Mouse (Mus musculus): Measurements from ENCODE around the gene Jmjd1c. TPM values are rescaled to one million over a fixed set of nuclear protein-coding genes. Genes with fewer than 3 reads are reported as not detected.

Jmjd1c gene
- polyA plus RNA-seq, 1 experiment = 6.2 TPM

DNA sequence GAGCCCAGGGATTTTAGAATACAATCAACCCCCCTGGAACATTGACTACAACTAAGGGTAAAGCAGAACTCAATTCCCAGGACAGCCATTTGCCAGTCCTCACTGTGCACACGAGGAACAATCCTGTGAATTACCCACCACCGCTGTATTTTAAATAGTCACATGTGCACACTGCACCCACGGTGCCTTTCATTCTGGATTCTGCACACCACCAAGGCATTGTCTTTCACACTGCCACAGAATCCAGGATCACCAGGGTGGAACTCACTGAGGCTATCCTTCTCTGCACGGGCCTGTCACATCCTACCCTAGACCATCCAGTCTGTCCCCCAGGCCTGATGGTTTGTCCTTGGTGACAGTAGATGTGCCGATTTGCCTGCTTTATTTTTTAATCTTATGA is 30.0 kb upstream of the Jmjd1c start:
- H3K79me2 ChIP-seq (ENCODE audit: control insufficient read depth, insufficient read depth) = peaks cover 33% of the 10 kb centered on the region
- H3K27me3 ChIP-seq (ENCODE audit: control insufficient read depth, insufficient read depth, insufficient read length) = no peaks in the 10 kb centered on the region
- no peak overlapping the region for H3K4me3 ChIP-seq (ENCODE audit: insufficient read depth, poor library complexity, severe bottlenecking)
- peaks cover 11% of the 10 kb centered on the region for H3K79me3 ChIP-seq (ENCODE audit: low read depth)
- H3K36me3 ChIP-seq (ENCODE audit: control insufficient read depth, insufficient read depth) = no peaks in the 10 kb centered on the region
- TF ChIP-seq MAX (IDR thresholded peaks at IDR 0.05) (no peak), CTCF (IDR thresholded peaks at IDR 0.05; ENCODE audit: control insufficient read depth, insufficient read depth, insufficient read length) (no peak), MYOD1 (IDR thresholded peaks at IDR 0.05; ENCODE audit: control insufficient read depth, insufficient read length, low read depth) (no peak), CEBPB (IDR thresholded peaks at IDR 0.05; ENCODE audit: low read depth) (no peak), MYOG (IDR thresholded peaks at IDR 0.05; ENCODE audit: control insufficient read depth, extremely low read depth, insufficient read length) (no peak), FOSL1 (IDR thresholded peaks at IDR 0.05; ENCODE audit: insufficient read depth, low read length, poor library complexity, severe bottlenecking) (no peak), USF1 (IDR thresholded peaks at IDR 0.05; ENCODE audit: low read depth) (no peak)
- no peak overlapping the region for H3ac ChIP-seq (ENCODE audit: control insufficient read depth, insufficient read length, low read depth)

DNA sequence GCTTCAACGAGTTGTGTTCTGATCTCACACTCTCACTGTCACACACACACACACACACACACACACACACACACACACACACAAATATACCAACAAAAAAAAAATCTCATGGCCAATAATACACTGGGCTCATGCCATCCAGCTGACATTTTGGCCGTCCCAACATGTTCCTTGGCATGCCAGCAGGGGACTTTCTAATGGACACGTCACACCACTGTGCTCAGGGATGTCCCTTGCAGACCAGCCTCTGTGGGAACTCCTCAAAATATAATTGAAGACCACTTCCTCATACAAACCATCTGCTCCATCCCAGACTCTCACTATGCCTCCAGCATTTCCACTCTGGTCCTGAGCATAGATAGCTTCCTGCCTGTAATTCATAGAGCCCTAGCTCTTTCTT is 29.5 kb upstream of the Jmjd1c start:
- Histone ChIP-seq H3ac (ENCODE audit: control insufficient read depth, insufficient read length, low read depth) (no peak overlapping the region), H3K4me3 (ENCODE audit: insufficient read depth, poor library complexity, severe bottlenecking) (no peak overlapping the region), H3K36me3 (ENCODE audit: control insufficient read depth, insufficient read depth) (no peaks in the 10 kb centered on the region), H3K79me2 (ENCODE audit: control insufficient read depth, insufficient read depth) (peaks cover 36% of the 10 kb centered on the region), H3K79me3 (ENCODE audit: low read depth) (peaks cover 11% of the 10 kb centered on the region), H3K27me3 (ENCODE audit: control insufficient read depth, insufficient read depth, insufficient read length) (no peaks in the 10 kb centered on the region)
- no peak for TF ChIP-seq FOSL1 (IDR thresholded peaks at IDR 0.05; ENCODE audit: insufficient read depth, low read length, poor library complexity, severe bottlenecking)
- TF ChIP-seq USF1 (IDR thresholded peaks at IDR 0.05; ENCODE audit: low read depth) = no peak

DNA sequence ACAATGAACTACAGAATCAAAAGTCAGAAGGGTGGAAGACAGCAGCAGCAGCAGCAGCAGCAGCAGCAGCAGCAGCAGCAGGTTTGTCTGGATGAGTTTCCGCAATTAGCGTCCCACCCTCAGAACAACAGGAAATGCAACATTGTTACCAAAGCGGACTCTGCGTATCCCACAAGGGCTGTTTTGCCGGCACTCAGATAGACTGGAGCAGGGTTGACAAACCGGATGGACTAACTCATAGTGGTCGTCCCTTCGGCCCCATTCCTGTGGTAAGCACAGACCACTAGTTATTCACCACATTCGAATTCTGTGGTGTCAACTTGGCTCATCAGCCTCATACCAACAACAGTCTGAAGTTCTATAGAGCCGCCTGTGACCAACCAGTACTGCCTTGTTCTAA is 26.9 kb upstream of the Jmjd1c start:
- no peaks in the 10 kb centered on the region for H3K36me3 ChIP-seq (ENCODE audit: control insufficient read depth, insufficient read depth)
- no peak overlapping the region for H3K4me3 ChIP-seq (ENCODE audit: insufficient read depth, poor library complexity, severe bottlenecking)
- H3K79me3 ChIP-seq (ENCODE audit: low read depth) = peaks cover 29% of the 10 kb centered on the region
- H3ac ChIP-seq (ENCODE audit: control insufficient read depth, insufficient read length, low read depth) = no peak overlapping the region
- H3K27me3 ChIP-seq (ENCODE audit: control insufficient read depth, insufficient read depth, insufficient read length) = no peaks in the 10 kb centered on the region
- TF ChIP-seq CEBPB (IDR thresholded peaks at IDR 0.05; ENCODE audit: low read depth) (no peak), MAX (IDR thresholded peaks at IDR 0.05) (no peak), MYOD1 (IDR thresholded peaks at IDR 0.05; ENCODE audit: control insufficient read depth, insufficient read length, low read depth) (no peak), MYOG (IDR thresholded peaks at IDR 0.05; ENCODE audit: control insufficient read depth, extremely low read depth, insufficient read length) (no peak), FOSL1 (IDR thresholded peaks at IDR 0.05; ENCODE audit: insufficient read depth, low read length, poor library complexity, severe bottlenecking) (no peak), USF1 (IDR thresholded peaks at IDR 0.05; ENCODE audit: low read depth) (no peak), CTCF (IDR thresholded peaks at IDR 0.05; ENCODE audit: control insufficient read depth, insufficient read depth, insufficient read length) (no peak)
- H3K79me2 ChIP-seq (ENCODE audit: control insufficient read depth, insufficient read depth) = peaks cover 56% of the 10 kb centered on the region

DNA sequence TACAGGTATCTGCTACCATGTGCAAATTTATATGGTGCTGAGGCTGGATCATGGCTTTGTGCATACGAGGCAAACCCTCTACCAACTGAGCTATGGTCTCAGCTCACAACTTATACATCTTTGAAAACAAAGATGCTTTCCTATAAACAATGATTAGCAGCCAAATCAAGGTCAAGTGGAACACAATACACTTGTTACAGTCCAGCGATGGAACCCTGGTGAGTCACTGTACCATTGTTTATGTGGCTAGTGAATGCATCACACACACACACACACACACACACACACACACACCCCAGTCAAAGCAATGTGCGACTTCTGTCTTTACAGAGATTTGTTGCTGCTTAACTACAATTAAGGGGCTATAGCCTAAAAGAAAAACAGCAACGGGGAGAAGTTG is 24.5 kb upstream of the Jmjd1c start:
- Histone ChIP-seq H3K36me3 (ENCODE audit: control insufficient read depth, insufficient read depth) (no peaks in the 10 kb centered on the region), H3ac (ENCODE audit: control insufficient read depth, insufficient read length, low read depth) (no peak overlapping the region), H3K27me3 (ENCODE audit: control insufficient read depth, insufficient read depth, insufficient read length) (no peaks in the 10 kb centered on the region), H3K4me3 (ENCODE audit: insufficient read depth, poor library complexity, severe bottlenecking) (no peak overlapping the region), H3K79me2 (ENCODE audit: control insufficient read depth, insufficient read depth) (peaks cover 66% of the 10 kb centered on the region), H3K79me3 (ENCODE audit: low read depth) (peaks cover 41% of the 10 kb centered on the region)
- no peak for TF ChIP-seq MYOG (IDR thresholded peaks at IDR 0.05; ENCODE audit: control insufficient read depth, extremely low read depth, insufficient read length)
- no peak for TF ChIP-seq MYOD1 (IDR thresholded peaks at IDR 0.05; ENCODE audit: control insufficient read depth, insufficient read length, low read depth)
- no peak for TF ChIP-seq CEBPB (IDR thresholded peaks at IDR 0.05; ENCODE audit: low read depth)
- no peak for TF ChIP-seq USF1 (IDR thresholded peaks at IDR 0.05; ENCODE audit: low read depth)
- no peak for TF ChIP-seq CTCF (IDR thresholded peaks at IDR 0.05; ENCODE audit: control insufficient read depth, insufficient read depth, insufficient read length)
- TF ChIP-seq MAX (IDR thresholded peaks at IDR 0.05) = no peak
- no peak for TF ChIP-seq FOSL1 (IDR thresholded peaks at IDR 0.05; ENCODE audit: insufficient read depth, low read length, poor library complexity, severe bottlenecking)

DNA sequence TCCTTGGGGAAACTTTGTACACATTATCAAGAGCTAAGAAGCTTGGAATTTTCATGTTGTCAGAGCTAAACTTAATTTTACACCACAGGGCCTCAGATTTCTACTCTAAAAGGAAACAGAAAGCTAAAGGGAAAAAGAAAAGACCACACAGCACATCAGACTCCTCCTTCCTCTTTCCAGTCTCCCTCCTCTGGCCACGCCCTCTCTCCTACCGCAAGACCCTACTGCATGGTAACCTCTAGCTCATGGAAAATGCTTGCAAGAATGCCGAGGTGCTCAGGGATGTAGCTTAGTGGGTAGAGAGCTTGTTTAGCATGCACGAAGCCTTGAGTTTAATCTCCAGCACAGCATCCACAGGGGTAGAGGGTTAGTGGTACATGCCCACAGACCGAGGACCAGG is 24.0 kb upstream of the Jmjd1c start:
- Histone ChIP-seq H3K27me3 (ENCODE audit: control insufficient read depth, insufficient read depth, insufficient read length) (no peaks in the 10 kb centered on the region), H3ac (ENCODE audit: control insufficient read depth, insufficient read length, low read depth) (no peak overlapping the region), H3K79me3 (ENCODE audit: low read depth) (peaks cover 40% of the 10 kb centered on the region), H3K4me3 (ENCODE audit: insufficient read depth, poor library complexity, severe bottlenecking) (no peak overlapping the region), H3K36me3 (ENCODE audit: control insufficient read depth, insufficient read depth) (no peaks in the 10 kb centered on the region), H3K79me2 (ENCODE audit: control insufficient read depth, insufficient read depth) (peaks cover 63% of the 10 kb centered on the region)
- TF ChIP-seq MYOD1 (IDR thresholded peaks at IDR 0.05; ENCODE audit: control insufficient read depth, insufficient read length, low read depth) (no peak), USF1 (IDR thresholded peaks at IDR 0.05; ENCODE audit: low read depth) (no peak), FOSL1 (IDR thresholded peaks at IDR 0.05; ENCODE audit: insufficient read depth, low read length, poor library complexity, severe bottlenecking) (no peak), CTCF (IDR thresholded peaks at IDR 0.05; ENCODE audit: control insufficient read depth, insufficient read depth, insufficient read length) (no peak), CEBPB (IDR thresholded peaks at IDR 0.05; ENCODE audit: low read depth) (no peak), MAX (IDR thresholded peaks at IDR 0.05) (no peak), MYOG (IDR thresholded peaks at IDR 0.05; ENCODE audit: control insufficient read depth, extremely low read depth, insufficient read length) (no peak)

- TF ChIP-seq CEBPB (IDR thresholded peaks at IDR 0.05; ENCODE audit: low read depth) = no peak
- TF ChIP-seq MYOD1 (IDR thresholded peaks at IDR 0.05; ENCODE audit: control insufficient read depth, insufficient read length, low read depth) = no peak
- no peak for TF ChIP-seq MYOG (IDR thresholded peaks at IDR 0.05; ENCODE audit: control insufficient read depth, extremely low read depth, insufficient read length)
- TF ChIP-seq FOSL1 (IDR thresholded peaks at IDR 0.05; ENCODE audit: insufficient read depth, low read length, poor library complexity, severe bottlenecking) = no peak
- TF ChIP-seq USF1 (IDR thresholded peaks at IDR 0.05; ENCODE audit: low read depth) = no peak
- no peak for TF ChIP-seq MAX (IDR thresholded peaks at IDR 0.05)
Observed at GRCm38 (mm10) chr10:67072600-67072999, 23.3 kb upstream of the Jmjd1c start.

More at GRCm38 (mm10) chr10:67072600-67072999, 23.3 kb upstream of the Jmjd1c start:
- H3K79me3 ChIP-seq (ENCODE audit: low read depth) = peaks cover 40% of the 10 kb centered on the region
- H3K79me2 ChIP-seq (ENCODE audit: control insufficient read depth, insufficient read depth) = peaks cover 58% of the 10 kb centered on the region
- no peak overlapping the region for H3K4me3 ChIP-seq (ENCODE audit: insufficient read depth, poor library complexity, severe bottlenecking)
- no peaks in the 10 kb centered on the region for H3K36me3 ChIP-seq (ENCODE audit: control insufficient read depth, insufficient read depth)
- no peak overlapping the region for H3ac ChIP-seq (ENCODE audit: control insufficient read depth, insufficient read length, low read depth)
- no peaks in the 10 kb centered on the region for H3K27me3 ChIP-seq (ENCODE audit: control insufficient read depth, insufficient read depth, insufficient read length)
